Mouse (Mus musculus): ENCODE data around the gene Wdr24. TPM values are rescaled to one million over a fixed set of nuclear protein-coding genes. Genes with fewer than 3 reads are reported as not detected.

Wdr24 gene
- 4.2 and 6.5 TPM in 2 replicates for total RNA-seq (2015; ENCODE audit: low replicate concordance)
- total RNA-seq (2017; ENCODE audit: low replicate concordance), result 7.0 and 14.5 TPM in 2 replicates

DNA sequence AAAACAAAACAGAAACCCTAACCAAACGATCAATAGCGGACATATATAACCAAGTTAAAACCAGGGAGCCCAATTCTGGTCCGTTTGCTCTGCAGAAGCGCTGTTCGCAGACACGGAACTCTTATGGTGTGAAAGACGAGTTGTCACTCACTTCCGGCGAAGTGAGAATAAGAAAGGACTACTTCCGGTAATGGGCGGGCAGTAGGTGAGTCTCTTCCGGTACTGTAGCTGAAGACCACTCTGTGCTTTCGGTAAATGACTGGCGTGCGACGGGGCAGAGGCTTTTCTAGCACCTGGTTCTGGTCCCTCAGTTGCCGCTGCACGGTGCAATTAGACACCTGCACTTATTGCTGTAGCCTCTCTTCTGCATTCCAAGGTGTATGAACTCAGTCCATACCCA is at the start of gene Wdr24:
Gene Wdr24, plus strand, starts transcription at position 176 of the 400 bp plus-strand sequence.
- ATAC-seq (replicated peaks; ENCODE audit: low FRiP score, poor library complexity, severe bottlenecking), result peak; percentile 88

DNA sequence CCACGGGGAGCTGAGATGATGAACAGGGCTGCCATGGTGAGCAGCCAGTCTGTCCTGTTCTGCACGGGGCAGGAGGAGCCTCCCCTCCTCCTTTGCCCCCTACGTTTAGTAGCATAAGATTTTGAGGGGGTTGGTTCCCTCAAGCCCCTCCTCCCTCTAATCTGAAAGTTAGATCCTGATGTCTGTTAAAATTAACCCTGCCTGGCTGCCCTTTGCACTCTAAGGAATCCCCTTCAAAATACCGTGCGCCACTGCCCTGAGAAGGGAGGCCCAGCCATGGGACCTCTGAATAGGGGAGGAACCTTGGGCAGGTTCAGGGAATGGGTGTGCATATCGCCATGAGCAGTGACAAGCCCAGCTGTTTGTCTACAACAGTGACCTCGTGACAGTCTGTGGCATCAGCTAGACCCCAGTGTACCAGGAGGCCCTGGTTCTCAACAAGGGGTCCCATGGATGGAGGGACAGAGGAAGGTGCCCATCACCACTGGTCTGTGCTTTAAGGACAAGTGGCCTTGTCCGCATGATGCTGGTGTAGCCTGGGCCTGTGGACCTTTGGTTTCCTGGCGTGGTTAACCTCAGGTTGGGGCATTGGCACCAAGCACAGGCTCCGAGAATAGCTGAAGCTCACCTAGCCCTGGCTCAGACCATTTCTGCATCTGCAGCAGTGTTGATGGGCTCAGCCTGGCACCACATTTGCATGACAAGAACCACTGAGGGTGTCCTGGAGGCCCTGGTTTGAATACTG is 47.9 kb upstream of the Wdr24 start:
- no peak for ATAC-seq (replicated peaks; ENCODE audit: low FRiP score, poor library complexity, severe bottlenecking)

DNA sequence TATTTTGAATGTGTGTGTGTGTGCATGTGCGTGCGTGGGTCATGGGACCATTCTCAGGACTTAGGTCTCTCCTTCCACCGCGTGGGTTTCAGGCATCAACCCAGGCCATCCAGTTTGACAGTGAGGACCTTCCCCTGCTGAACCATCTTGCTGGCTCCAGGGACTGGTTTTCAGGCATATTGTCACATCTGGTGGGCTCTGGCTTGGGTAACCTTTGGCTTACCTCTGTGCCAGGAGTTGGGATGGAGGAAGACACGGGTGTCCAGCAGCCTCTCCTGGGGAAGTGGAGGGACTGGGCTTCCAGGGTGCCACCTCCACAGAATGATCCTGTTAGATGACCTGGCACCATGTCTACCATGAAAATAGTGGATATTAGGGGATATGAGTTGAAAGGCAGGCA is 45.5 kb upstream of the Wdr24 start:
- ATAC-seq (replicated peaks; ENCODE audit: low FRiP score, poor library complexity, severe bottlenecking), result no peak

DNA sequence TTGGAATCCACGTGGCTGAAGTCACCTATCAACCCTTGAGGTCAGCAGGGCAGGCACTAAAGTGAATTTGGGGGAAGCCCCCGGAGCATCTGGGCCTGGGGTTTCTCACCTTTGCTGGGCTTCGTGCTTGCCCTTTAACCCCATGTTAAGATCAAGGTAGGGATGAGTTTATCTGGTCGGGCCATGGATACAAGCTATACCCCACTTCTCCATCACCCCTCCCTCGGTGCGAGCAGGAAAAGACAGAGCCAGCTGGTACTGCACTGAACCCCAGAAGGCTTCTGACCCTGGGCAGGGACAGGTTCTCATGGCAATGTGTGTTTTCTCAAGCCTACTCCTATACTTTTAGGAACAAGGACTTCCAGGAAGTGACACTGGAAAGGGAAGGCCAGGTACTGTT is 42.1 kb upstream of the Wdr24 start:
- ATAC-seq (replicated peaks; ENCODE audit: low FRiP score, poor library complexity, severe bottlenecking), result no peak

DNA sequence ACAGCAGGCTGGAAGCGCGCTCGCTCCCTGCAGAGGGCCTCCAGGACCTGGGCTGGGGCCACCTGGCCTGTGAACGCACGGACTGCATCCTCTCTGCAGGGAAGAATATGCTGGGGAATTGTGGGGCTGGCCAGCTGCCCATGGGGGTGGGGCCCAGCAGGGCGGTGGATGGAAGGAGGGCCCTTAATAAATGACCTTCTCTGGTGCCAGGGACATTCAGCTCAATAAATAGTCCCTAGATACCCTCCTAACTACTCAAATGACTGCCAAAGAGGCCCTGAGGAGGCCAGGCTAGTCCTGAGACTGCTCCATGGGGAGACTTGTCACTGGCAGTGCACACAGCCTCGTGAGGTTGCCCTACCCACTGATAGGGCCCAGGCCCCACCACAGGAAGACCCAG is 40.3 kb upstream of the Wdr24 start:
- ATAC-seq (replicated peaks; ENCODE audit: low FRiP score, poor library complexity, severe bottlenecking), result no peak

DNA sequence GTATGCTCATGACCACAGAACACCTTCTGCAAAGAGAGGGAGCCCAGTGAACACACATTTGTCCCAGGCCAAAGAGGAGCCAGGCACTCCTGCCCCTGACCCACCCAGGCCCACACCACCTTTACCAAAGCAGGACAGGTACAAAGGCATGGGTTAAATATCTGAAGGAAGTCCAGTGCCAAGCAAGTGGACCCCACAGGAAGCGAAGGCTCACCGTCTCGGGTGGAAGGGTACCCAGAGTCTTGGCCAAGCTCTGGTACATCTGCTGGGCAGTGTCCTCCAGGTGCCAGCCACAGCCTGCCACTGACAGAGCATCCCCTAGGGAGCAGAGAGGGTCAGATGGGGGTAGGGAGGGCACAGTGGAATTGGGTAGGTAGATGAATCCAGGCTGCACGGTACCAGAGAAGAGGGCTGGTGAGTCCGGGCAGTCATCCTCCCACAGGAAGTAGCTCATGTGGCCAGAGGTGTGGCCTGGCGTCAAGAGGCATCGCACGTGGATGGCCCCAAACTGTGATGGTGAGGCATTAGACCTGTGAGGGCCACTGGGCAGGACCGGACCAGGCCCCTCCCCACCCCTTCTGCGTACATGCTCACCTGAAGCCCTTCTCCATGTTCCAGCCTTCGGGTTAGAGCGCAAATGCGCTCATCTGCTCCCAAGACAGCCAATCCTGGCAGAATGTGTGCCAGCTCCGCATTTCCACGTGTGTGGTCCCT is 39.4 kb upstream of the Wdr24 start:
- no peak for ATAC-seq (replicated peaks; ENCODE audit: low FRiP score, poor library complexity, severe bottlenecking)

DNA sequence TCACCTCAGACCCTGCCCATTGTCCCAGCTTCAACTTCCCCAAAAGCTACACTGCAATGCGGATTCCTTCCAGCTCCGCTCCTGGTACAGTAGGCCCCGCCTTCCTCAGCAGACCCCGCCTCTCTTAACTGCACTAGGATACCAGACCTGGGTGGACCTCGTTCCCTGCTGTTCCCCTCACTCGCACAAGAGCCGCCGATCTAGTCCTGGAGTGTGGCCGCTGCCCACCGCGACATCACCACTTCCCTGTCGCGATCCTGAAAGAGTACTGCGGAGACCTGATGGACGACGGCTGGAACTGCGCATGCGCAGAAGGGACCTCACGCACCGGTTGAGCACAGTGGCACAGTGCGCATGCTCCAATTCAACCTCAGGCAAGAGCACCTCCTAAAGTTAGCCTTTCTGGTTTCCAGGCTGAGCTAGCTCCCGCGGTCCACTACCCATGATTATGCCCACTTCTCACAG is 38.1 kb upstream of the Wdr24 start, which contains the start of gene Haghl:
Gene Haghl, minus strand, starts transcription at position 393 of the 465 bp plus-strand sequence.
- ATAC-seq (replicated peaks; ENCODE audit: low FRiP score, poor library complexity, severe bottlenecking), result peak; percentile 86

DNA sequence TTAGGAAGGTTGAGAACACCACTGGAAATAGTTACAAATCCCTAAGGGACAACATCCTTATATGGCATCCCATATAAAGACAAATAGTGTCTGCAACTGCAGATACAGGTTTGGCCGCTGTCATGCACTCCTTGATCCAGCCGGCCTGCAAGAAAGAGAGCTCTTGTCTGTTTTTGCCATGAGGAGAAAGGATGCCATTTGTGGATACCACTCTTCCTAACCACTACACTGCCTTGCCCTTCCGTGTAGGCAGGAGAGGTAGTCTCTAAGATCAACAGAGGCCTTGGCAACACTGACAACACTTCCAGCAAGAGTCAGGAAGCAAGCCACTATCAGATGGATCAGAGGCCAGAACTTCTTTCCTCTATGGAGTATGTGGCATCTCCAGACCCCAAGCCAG is 37.1 kb upstream of the Wdr24 start, which contains the start of gene Ccdc78:
Gene Ccdc78, plus strand, starts transcription at position 301 of the 400 bp plus-strand sequence.
- ATAC-seq (replicated peaks; ENCODE audit: low FRiP score, poor library complexity, severe bottlenecking), result no peak

DNA sequence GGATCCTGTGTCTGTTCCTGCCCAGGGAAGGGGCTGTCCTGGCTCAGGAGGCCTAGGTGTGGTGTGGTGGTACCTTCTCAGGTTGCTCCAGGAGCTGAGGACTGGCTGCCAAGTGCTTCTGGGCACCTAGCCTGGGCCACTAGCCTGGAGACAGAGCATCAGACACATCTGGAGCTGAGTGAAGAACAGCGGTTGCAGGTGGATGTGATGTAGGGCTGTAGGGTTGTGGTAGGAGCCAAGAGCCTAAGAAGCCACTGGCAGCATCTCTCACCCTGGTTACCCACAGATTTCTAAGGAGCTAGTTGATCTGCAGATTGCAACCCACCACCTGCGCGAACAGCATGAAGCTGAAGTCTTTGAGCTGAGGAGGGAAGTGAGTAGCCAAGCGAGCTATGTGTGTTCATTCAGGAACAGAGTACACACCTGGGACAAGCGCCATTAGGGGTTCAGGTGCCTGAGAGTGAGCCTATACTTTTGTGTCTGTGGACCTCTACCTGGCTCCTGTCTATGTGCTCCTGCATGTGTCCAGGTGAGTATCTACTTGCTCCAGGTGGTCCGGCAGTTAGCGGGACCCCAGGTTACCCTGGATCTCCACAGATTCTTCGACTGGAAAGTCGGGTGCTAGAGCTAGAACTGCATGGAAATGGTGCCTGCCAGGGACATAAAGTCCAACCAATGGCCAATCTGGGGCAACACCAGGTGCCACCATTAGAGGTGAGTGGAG is 36.5 kb upstream of the Wdr24 start:
- no peak for ATAC-seq (replicated peaks; ENCODE audit: low FRiP score, poor library complexity, severe bottlenecking)

DNA sequence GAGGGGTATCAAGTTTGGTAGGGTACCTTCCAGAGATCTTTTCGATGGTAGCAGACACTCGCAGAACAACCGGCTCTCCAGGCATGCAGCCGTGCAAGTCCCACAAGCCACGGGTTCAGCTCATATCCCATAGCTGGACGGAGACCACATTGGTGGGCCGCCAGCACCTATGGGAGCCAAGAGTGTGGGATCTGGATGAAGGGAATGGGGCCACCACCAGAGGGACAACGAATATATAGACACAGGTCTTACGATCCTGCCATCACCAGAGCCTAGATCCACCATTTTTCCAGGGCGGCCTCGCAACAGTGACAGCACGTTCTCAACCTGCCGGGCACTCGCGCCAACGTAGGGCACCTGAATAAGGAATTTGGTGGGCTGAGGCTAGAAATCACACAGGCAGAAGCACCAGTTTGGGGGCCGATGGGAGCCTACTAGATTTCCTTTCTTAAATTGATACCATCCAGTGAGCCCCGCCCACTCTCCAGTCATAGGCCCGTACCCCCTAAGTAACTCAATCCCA is 32.0 kb upstream of the Wdr24 start:
- peak; percentile 4 for ATAC-seq (replicated peaks; ENCODE audit: low FRiP score, poor library complexity, severe bottlenecking)

DNA sequence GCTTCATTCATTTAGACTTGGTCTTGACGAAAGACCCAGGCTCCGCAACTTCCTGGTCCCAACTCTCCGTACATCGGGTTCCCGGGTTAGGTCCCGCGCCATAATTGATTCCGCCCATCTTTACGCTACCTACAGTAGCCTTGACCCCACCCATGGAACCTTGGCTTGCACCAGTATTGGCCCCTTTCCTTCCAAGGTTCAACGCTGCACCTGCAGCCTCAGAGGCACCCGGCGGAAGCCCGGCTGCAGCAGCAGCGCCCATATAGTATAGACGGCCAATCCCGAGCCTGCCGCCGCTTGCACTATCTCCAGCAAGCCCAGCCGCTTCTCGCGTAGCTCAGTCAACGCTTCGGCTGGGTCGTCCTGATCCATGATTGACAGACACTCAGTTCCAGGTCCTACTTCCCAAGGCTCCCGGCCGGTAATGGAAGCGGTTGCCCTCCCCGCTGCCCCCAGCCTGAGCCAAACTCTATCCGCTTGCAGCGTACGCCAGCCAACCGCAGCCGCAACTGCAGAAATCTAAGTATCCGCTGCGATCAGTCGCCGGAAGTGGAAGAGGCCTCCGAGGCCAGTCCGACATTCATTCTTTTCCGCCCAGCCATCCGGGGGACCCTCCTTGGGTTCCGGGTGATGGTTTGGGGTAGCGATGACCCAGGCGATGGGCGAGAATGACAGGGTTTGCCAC is 31.4 kb upstream of the Wdr24 start:
- ATAC-seq (replicated peaks; ENCODE audit: low FRiP score, poor library complexity, severe bottlenecking), result peak; percentile 81

DNA sequence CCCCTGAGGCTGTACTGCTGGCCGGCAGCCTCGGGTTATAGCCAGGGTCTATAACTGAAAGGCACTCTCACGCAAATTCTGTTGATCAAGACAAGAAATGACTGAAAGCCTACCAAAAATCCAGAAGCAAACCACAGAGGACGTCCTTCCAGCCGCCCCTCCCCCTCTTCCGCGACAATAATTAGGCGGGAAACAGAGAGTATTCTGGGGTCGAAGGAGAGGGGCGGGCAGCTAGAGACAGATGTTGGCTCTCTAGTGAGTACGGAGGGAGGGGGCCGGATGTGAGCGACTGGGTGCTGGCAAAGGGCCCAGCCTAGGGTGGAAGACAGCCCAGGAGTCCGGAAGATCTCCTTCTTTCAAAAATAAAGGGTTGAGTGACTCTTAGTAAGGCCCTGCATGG is 30.8 kb upstream of the Wdr24 start, which contains the start of gene Fam173a:
Gene Fam173a, minus strand, starts transcription at position 287 of the 400 bp plus-strand sequence.
- peak; percentile 23 for ATAC-seq (replicated peaks; ENCODE audit: low FRiP score, poor library complexity, severe bottlenecking)

DNA sequence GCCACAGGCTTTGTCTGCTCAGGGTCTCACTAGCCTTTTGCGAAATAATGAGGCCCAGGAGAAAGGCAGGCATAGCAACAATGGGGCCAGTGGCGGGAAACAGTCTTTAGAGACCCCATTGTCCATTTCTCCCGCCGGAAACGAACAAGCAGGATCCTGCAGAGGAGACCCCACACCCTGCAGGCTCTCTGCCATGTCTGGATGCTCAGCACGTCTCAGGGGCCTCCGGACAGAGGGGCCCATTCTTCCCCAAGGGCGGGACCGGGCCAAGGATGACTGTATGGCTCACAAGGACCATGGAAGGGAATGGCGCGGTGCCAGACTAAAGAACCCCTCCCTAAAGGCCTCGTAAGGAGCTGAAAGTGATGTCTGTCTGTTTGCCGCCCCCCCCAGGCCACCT is 29.2 kb upstream of the Wdr24 start:
- no peak for ATAC-seq (replicated peaks; ENCODE audit: low FRiP score, poor library complexity, severe bottlenecking)

DNA sequence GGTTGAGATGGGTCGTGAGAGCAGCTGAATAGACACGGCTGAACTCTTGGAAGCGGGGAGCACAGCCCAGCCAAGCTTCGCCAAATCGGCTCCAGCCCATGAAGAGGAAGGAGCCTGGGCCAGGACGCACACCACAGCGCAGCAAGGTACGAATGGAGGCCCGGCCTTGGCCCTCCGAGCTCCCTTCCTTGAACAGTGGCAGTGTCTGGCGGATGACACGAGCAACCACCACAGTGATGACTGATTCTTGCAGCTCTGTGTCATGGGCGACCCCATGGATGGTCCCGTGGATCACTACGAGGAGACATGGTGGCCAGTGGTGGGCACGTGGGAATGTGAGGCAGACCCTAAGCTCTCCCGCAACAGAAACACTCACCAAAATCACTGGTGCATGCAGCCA is 28.4 kb upstream of the Wdr24 start:
- ATAC-seq (replicated peaks; ENCODE audit: low FRiP score, poor library complexity, severe bottlenecking), result no peak

DNA sequence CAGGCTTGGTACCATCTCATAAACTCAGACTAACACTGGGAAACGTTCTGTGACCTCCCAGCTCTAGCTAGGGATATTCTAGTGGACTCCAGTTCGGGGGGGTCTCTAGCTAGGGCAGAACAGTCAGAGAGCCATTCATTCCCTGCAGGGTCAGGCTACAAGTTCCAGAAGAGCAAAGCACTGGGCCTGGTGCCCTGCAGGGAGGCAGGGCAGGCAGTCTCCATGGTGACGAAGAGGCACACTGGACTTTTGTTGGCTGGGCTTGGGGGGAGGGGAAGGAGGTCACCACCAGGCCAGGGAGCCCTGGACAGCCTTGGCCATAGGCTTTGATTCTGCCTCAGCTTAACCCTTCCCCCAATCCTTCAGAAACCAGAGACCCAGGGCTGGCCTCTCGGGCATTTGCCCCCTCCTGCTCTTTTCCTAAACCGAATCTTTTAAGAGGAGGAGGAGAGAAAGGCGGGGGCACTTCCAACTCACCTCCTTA is 27.8 kb upstream of the Wdr24 start, which contains the start of gene AC134908.4:
Gene AC134908.4, minus strand, starts transcription at position 51 of the 484 bp plus-strand sequence.
- ATAC-seq (replicated peaks; ENCODE audit: low FRiP score, poor library complexity, severe bottlenecking), result no peak

DNA sequence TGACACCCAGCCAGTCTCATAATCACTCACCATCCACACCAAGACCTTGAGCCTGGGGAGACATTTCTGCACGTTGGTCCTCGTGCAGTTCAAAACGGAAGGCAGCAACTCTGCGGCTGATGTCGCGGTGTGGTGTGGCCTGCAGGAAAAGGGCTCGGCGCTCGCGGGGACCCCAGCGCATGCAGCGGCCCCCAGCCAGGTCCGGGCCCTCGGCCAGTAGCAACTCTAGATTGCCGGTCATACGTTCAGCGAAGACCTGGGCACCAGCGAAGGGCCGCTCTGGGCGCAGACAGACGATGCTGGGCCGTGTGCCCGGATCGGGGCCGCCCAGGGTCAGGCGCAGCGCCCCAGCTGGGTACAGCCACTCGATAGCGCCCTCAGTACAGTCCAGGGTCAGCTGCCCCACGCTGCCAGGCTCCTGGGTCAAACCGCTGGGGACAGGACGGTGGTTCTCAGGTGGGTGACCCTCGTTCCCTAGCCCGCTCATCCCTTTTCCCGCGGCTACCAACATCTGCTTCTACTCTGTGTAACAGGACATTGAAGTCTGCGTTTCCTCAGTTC is 27.1 kb upstream of the Wdr24 start:
- ATAC-seq (replicated peaks; ENCODE audit: low FRiP score, poor library complexity, severe bottlenecking), result no peak

DNA sequence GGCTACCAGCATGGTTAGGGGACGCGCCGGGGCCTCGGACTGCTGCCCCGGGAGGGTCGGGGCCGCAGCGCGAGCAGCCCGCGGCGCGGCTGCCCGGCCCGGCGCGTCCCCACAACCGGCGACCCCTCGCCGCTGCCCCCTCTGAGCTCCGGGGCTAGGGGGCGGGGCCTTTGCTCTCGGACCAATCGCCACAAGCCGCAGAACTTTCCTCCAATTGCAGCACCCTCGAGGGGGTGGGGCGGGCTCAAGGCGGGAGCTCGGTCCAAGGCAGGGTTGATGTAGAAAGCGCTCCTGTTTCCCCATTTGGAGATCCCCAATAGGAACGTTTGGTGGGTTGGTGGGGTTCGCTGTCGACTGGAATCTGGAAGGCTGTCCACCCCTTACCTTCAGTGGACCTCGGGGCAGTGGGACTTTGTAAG is 26.5 kb upstream of the Wdr24 start, which contains the start of gene Metrn:
Gene Metrn, minus strand, starts transcription at position 186 of the 419 bp plus-strand sequence.
- ATAC-seq (replicated peaks; ENCODE audit: low FRiP score, poor library complexity, severe bottlenecking), result peak; percentile 83

DNA sequence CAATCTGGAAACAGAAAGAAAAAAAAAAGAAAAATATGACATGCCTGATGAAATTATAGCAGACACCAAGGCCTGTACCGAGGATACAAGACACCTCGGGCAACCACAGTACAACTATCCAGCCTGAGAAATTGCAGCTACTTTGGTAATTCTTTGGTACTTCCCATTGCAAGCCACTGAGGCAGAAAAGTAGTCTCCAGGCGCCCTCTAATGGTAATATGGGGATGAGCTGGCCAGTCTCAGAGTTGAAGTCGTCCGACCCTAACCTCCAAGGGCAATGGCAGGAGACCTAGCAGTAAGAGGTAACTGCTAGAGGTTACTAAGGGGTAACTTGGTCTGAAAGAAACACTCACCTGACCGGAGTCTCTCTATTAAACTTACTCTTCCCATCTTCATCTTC is 22.4 kb upstream of the Wdr24 start:
- peak; percentile 68 for ATAC-seq (replicated peaks; ENCODE audit: low FRiP score, poor library complexity, severe bottlenecking)

All from erythroid progenitor cell, adult 5-6 weeks (primary cell).